Mouse (Mus musculus): ENCODE measurements at regions not wholly inside any gene's neighbourhood (a gene's known extent, or its start where the extent isn't known, plus 50 kb on each side); places are given as distances from the start of the nearest gene placed in this dataset.
A peak's percentile ranks its signal among the peaks of the same experiment; 100 is the strongest.

GRCm38 (mm10) chr16:50092780-50093179 lies 292.4 kb downstream of the Cd47 start:
- no peak for DNase-seq

GRCm38 (mm10) chr16:50095858-50096551 lies 295.7 kb downstream of the Cd47 start:
- DNase-seq, result no peak

GRCm38 (mm10) chr16:50096563-50096962 lies 296.2 kb downstream of the Cd47 start:
- DNase-seq, result no peak

- no peak for DNase-seq
Measured at GRCm38 (mm10) chr16:50103340-50103739, 303.0 kb downstream of the Cd47 start.

- DNase-seq, result peak; percentile 3
Measured at GRCm38 (mm10) chr16:50118150-50118549, 314.0 kb downstream of the Bbx start.

- DNase-seq, result no peak
Measured at GRCm38 (mm10) chr16:50122460-50122859, 309.7 kb downstream of the Bbx start.

GRCm38 (mm10) chr16:50124646-50125045 lies 307.5 kb downstream of the Bbx start:
- no peak for DNase-seq

- DNase-seq, result no peak
Measured at GRCm38 (mm10) chr16:50125564-50125963, 306.6 kb downstream of the Bbx start.

GRCm38 (mm10) chr16:50131406-50131805 lies 300.8 kb downstream of the Bbx start:
- DNase-seq, result no peak

Measured in adrenal gland, adult 2 months (tissue).